Mouse (Mus musculus) retina, adult 2 months (tissue): Measurements from ENCODE around the gene Ryk.
"Not testable (repeated sequence)": the region's sequence is repeated elsewhere in the genome, so short reads cannot be mapped to it uniquely, and the experiment has no call there.

Source experiments
- DNase-seq: peaks from one replicate; pipeline ENCODE4 v3.0.0-alpha.2; 2012; ENCODE audit warnings: low read depth, low spot score

Gene Ryk

DNA sequence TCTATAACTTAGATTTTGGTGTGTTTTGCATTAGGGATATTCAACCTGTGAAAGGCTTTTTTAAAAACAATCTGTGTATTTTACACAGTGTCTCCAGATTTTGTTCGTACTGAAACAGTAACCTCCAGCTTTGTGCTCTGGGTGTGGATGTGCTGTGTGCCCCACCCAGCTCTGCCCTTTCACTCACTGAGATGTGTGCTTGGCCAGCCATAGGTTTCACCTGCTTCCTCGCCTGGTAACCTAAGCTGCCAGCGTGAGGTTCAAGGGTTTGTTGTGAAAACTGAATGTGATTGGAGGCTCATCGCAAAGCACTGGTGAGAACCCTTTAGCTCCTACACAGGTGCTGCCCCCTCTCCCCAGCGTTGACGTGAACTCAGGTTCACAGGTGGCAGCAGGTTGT lies 70.2 kb downstream of the Ryk start:
- no peak for DNase-seq

DNA sequence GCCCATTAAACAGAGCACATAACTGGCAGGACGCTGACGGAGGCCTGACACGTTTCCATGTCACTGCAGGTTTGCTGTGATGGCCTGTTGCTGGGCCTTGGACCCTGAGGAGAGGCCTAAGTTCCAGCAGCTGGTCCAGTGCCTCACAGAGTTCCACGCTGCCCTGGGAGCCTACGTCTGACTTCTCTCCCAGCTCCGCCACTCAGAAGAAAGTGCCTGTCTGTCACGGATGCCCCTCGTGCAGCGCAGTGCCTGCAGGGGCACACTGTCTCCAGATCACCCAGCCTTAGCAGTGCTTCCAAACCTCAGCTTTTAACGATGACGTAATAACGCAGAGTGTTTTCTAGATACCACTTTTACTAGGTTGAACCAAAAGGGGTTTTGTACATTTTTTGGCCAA lies 72.1 kb downstream of the Ryk start:
- DNase-seq, result no peak

DNA sequence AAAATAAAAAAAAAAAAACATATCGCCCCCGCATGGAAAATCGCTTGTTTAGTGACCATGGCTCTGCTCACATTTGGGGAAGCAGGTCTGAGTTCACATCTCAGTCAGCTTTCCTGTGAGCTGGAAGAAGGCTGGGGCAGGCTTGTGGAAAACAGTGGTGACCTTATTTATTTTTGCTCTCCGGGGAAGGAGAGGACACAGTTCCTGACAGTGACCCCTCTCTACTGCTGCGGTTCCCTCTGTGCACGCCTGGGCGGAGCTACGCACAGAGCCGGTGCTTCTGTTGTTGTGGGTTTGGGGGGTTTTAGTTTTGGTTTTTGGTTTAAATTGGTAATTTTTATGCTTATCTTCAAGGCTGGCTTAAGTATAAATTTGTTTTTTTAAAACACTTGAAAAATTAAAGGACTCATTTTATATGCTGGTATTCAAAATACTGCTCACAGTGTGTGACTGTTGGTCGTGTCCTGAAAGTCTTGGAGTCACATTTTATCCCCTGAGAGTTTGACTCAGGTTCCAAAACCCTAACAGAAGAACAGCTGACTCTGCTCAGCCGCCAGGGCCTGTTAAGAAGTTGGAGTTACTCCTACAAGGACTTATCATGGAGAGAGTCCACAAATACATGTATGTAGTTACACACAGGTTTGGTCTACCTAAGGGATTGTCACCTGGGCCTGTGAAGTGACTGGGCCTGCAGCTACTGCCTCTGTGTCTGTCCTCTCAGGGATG lies 73.0 kb downstream of the Ryk start:
- DNase-seq, result no peak

DNA sequence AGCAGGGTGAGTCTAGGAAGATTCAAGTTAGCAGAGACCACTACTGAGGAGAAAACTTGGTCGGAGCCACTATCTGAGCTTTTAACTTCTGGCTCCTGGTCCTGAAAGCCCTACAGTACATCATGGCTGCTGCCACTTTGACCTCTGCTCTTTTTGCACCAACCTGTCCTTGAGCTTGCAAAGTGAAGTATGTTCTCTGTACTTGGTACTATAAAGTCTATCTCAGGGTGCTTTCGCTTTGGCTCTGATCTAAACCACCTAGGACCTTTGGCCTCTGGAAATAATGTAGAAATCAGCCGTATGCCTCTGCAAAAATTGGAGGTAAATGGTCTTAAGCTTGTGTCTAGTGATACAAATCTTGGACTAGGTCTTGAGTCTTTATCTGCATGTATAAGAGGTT lies 76.8 kb downstream of the Ryk start:
- DNase-seq, result no peak

GRCm38 (mm10) chr9:102912516-102913035 lies 77.9 kb downstream of the Ryk start:
- no peak for DNase-seq

DNA sequence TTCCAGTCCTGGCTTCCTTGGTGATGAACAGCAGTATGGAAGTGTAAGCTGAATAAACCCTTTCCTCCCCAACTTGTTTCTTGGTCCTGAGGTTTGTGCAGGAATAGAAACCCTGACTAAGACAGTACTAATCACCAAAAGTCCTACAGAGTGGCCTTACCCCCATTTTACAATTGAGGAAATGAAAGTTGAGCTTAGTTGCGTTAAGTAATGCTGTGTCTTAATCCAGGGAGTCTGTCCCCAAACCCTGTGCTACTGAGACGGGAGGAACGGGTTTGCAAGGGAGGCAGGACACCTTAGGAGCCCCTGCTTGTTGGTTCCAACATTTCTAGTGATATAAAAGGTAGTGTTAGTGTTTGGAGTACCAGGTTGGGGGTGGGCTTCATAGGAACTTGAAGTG lies 78.9 kb downstream of the Ryk start:
- not testable (repeated sequence) for DNase-seq

DNA sequence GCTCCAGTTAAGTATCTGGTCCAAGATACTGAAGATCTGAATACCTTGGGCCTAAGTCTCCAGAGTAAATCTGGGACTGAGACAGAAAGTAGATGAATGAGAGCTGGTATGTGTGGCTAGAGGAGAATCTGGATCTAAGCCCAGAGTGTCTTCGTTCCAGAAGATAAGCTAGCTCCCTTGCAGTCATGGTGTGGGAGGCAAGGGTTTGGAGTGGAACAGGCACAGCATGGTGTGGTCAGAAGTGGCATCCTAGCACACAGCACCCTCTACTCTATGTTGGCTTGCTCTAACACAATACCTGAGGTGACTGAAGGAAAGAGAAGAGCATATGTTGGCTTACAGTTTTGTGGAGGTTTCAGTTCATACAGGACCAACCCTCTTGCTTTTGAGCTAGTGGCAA lies 79.9 kb downstream of the Ryk start:
- no peak for DNase-seq

- no peak for DNase-seq
Observed at GRCm38 (mm10) chr9:102915292-102915854, 80.7 kb downstream of the Ryk start.

- DNase-seq, result no peak
Observed at GRCm38 (mm10) chr9:102916076-102916475, 81.4 kb downstream of the Ryk start.

- DNase-seq, result no peak
Observed at GRCm38 (mm10) chr9:102917532-102918129, 82.9 kb downstream of the Ryk start.

- no peak for DNase-seq
Observed at GRCm38 (mm10) chr9:102919486-102919885, 84.8 kb downstream of the Ryk start.

DNA sequence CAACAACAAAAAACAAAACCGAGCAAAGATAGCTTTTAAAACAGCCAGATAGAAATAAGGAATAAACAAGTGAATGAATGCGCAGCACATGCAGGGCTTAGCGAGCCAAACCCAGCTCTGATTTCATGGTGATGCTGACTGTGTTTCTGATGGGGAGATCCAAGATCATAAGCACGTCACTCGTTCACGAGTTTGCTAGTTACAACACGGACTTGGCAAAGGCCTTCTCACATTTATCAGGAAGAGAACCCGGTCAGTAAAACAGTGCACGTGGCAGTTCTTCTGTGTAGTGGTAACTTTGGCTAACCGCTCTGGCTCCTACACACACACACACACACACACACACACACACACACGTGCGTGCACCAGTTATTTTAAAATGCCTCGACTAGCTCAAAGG lies 87.1 kb downstream of the Ryk start:
- no peak for DNase-seq

DNA sequence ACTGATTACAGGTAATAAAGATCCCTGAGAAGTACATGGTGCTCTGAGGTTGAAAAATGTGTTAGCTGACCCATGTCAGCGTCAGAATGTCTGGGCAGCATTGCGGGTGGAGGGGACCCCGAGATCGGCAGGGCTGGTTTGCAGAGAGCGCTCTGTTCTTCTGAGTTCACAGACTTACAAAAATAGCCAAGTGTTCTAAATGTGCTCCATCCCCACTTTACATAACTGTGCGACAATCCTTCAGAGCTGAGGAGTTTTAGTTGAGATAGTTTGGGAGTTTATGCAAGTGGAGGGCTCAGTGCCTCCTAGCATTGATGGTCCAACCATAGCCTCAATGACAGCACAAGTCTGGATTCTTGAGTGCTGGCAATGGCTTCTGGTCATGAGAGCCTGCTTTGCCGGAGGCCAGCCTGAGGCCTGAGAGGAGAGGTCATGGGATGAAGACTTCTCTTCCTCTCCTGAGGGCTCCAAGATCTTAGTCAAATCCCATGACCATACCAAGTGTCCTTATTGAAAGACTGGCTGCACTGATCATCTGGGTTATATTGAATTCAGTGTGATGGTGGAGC lies 88.2 kb downstream of the Ryk start:
- DNase-seq, result no peak

DNA sequence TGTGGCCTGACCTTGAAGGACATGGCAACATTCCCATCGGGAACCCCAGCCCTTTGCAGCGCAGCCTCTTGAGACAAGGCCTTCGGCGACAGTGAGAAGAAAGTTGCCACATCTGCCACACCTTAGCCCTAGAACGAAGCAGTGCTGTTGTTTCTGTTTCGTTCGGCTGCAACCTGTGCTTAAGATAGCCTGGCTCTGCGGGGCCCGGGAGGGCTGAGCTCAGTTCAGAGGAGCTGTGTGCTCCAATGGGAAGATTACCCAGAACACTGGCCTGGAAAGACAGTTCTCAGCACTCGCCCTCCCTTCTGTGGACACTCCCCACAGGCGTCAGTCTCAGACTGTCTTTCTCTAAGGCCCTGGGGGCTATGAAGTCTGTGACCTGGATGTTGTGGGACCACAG lies 89.1 kb downstream of the Ryk start:
- no peak for DNase-seq

DNA sequence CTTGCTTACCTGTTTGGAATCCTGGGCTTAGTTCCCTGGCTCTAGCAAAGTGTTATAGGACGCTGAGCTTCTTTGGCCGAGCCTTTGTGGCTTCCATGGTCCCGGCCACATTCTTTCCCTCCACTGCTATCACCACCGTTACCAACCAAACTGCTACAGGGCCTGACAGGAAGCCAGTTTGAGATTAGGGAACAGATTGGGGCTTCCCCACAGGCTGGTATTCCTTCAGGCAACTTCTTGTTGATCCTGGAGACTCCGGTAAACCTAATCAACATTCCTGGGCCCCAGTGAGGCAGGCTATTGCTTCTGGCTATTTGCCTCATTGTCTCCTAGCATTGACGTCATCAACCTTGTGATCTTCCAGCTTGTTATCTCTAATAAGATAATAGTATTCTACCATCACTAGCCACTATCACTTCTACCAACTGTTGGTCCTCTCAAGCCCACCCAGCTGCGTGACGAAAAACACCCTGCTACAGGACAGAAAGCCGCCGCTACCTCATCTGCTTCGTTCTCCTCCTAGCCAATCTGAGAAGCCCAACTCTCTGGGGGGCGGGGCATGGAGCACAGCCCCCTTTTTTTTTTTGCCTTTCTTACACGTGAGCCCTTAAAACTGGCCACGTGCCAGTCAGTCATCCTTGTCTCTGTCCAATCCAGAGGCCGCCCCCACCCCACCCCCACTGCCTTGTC lies 90.1 kb downstream of the Ryk start:
- no peak for DNase-seq

DNA sequence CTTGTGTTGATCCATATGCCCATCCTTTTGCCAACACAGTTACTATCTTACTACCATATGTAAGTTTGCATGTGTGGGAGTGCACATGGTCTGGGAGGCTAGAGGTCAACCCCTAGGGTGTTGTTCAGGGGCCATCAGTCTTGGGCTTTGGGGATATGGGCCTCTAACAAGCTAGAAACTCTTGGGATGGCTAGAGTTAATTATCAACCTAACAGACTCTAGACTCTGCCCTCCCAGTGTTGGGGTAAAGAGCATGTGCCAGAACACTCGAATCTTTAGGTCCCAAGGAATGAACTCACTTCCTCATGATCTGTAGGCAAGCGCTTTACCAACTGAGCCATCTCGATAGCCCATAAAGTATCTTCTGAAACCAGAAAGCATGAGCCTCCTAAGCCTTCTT lies 91.4 kb downstream of the Ryk start:
- DNase-seq, result no peak

GRCm38 (mm10) chr9:102929776-102930175 lies 95.1 kb downstream of the Ryk start:
- DNase-seq, result no peak

- no peak for DNase-seq
Observed at GRCm38 (mm10) chr9:102933925-102934721, 99.4 kb downstream of the Ryk start.

GRCm38 (mm10) chr9:102942221-102942620 lies 107.5 kb downstream of the Ryk start:
- DNase-seq, result no peak

- no peak for DNase-seq
Observed at GRCm38 (mm10) chr9:102944891-102945290, 110.2 kb downstream of the Ryk start.

- no peak for DNase-seq
Observed at GRCm38 (mm10) chr9:102946469-102947015, 111.8 kb downstream of the Ryk start.
